ENCODE assay signal across 7 mouse cellular contexts in genomic region chr10:80172527-80173292, GRCm38 (mm10). TPM values are rescaled to one million over a fixed set of nuclear protein-coding genes. Genes with fewer than 3 reads are reported as not detected.
DNase-seq lines count a peak whose midpoint lies in the region; ATAC-seq and TF ChIP-seq lines count a peak whose summit lies in the region.

1600002K03Rik (plus strand) TSS chr10:80172944.

- peaks cover 38% of the 10 kb centered on the region for H3K4me1 ChIP-seq in embryonic facial prominence, embryonic 13.5 days
- peaks cover 6% of the 10 kb centered on the region for H3K4me1 ChIP-seq in heart, adult 2 months (ENCODE audit: control insufficient read depth, insufficient read depth, low read length)
- H3K4me1 ChIP-seq in limb, embryonic 12.5 days (replicated peaks) = peaks cover 40% of the 10 kb centered on the region
- peaks cover 17% of the 10 kb centered on the region for H3K4me1 ChIP-seq in midbrain, embryonic 14.5 days (ENCODE audit: control insufficient read depth, insufficient read depth, low read length)
- H3K4me1 ChIP-seq in spleen, adult 2 months (ENCODE audit: control insufficient read depth, insufficient read depth, insufficient read length) = peaks cover 13% of the 10 kb centered on the region

- H3K36me3 ChIP-seq in embryonic facial prominence, embryonic 13.5 days = peaks cover 28% of the 10 kb centered on the region
- peaks cover 2% of the 10 kb centered on the region for H3K36me3 ChIP-seq in heart, adult 2 months (ENCODE audit: control insufficient read depth, insufficient read depth, low read length)
- peaks cover 34% of the 10 kb centered on the region for H3K36me3 ChIP-seq in limb, embryonic 12.5 days
- peaks cover 32% of the 10 kb centered on the region for H3K36me3 ChIP-seq in midbrain, embryonic 14.5 days (ENCODE audit: control insufficient read depth, insufficient read depth, low read length)
- H3K36me3 ChIP-seq in spleen, adult 2 months (ENCODE audit: control insufficient read depth, insufficient read depth, low read length) = peaks cover 25% of the 10 kb centered on the region

- TF ChIP-seq EP300 in heart, adult 2 months (IDR thresholded peaks at IDR 0.05; ENCODE audit: insufficient read depth, low read depth, low read length) = peak; percentile 76

- H3K4me2 ChIP-seq in embryonic facial prominence, embryonic 13.5 days = peak within 1 kb of the TSS; percentile 70
- H3K4me2 ChIP-seq in limb, embryonic 12.5 days = peak within 1 kb of the TSS; percentile 73
- H3K4me2 ChIP-seq in midbrain, embryonic 14.5 days (ENCODE audit: low read length) = peak within 1 kb of the TSS; percentile 67

- intact Hi-C loops in heart, adult 2 months (cut with DNase I) = loop anchor here (10.0 kb wide), 1 partner anchor 152 kb away; the partner anchor contains the start of genes 2310011J03Rik, Pcsk4 and Reep6

- 10% methylated on average over 35 of the region's 35 CpGs for WGBS in embryonic facial prominence, embryonic 13.5 days
- WGBS in heart, adult 2 months = 5% methylated on average over 35 of the region's 35 CpGs
- 7% methylated on average over 35 of the region's 35 CpGs for WGBS in limb, embryonic 12.5 days
- WGBS in midbrain, embryonic 14.5 days = 11% methylated on average over 35 of the region's 35 CpGs
- WGBS in spleen, adult 2 months = 11% methylated on average over 35 of the region's 35 CpGs

- peaks cover 5% of the 10 kb centered on the region for H3K79me2 ChIP-seq in heart, adult 2 months (replicated peaks; ENCODE audit: control insufficient read depth, insufficient read depth, low read length)

- H3K27me3 ChIP-seq in embryonic facial prominence, embryonic 13.5 days = no peaks in the 10 kb centered on the region
- H3K27me3 ChIP-seq in heart, adult 2 months (ENCODE audit: control insufficient read depth, insufficient read depth, low read length) = no peaks in the 10 kb centered on the region
- no peaks in the 10 kb centered on the region for H3K27me3 ChIP-seq in limb, embryonic 12.5 days
- no peaks in the 10 kb centered on the region for H3K27me3 ChIP-seq in midbrain, embryonic 14.5 days (ENCODE audit: control insufficient read depth, insufficient read depth, low read length)
- H3K27me3 ChIP-seq in spleen, adult 2 months (ENCODE audit: control insufficient read depth, insufficient read depth, low read length) = no peaks in the 10 kb centered on the region

- peak; percentile 85 for TF ChIP-seq POLR2A in heart, adult 2 months (IDR thresholded peaks at IDR 0.05; ENCODE audit: insufficient read depth, low read depth, low read length)
- TF ChIP-seq POLR2A in spleen, adult 2 months (IDR thresholded peaks at IDR 0.05; ENCODE audit: low read depth, low read length) = peak; percentile 66

- peak; percentile 85 for DNase-seq in adrenal gland, postnatal 25 days
- peak; percentile 93 to 94 for DNase-seq in heart, adult 2 months
- peak; percentile 89 to 90 for DNase-seq in kidney, adult 8-10 months
- peak; percentile 94 for DNase-seq in midbrain, embryonic 14.5 days
- peak; percentile 86 to 96 for DNase-seq in spleen, adult 2 months (ENCODE audit: low read depth in 1 of 2, low spot score in 2 of 2)

- H3K9ac ChIP-seq in embryonic facial prominence, embryonic 13.5 days = peak within 1 kb of the TSS; percentile 71
- H3K9ac ChIP-seq in heart, adult 2 months (ENCODE audit: low read depth, low read length) = peak within 1 kb of the TSS; percentile 73
- peak within 1 kb of the TSS; percentile 51; the same call in 1 of the 2 replicates for H3K9ac ChIP-seq in limb, embryonic 12.5 days (replicated peaks)
- H3K9ac ChIP-seq in midbrain, embryonic 14.5 days (replicated peaks; ENCODE audit: low read length) = peak within 1 kb of the TSS; percentile 57

- ATAC-seq in embryonic facial prominence, embryonic 13.5 days (ENCODE audit: insufficient number of reproducible peaks, insufficient read depth, low FRiP score, low TSS enrichment, low read depth) = peak; percentile 53; the same call in 1 of the 2 replicates
- peak; percentile 35 for ATAC-seq in limb, embryonic 12.5 days (ENCODE audit: insufficient number of reproducible peaks, insufficient read depth, low FRiP score, low TSS enrichment, low read depth)
- peak; percentile 74; the same call in 1 of the 2 replicates for ATAC-seq in midbrain, embryonic 14.5 days (ENCODE audit: low FRiP score, low TSS enrichment)

- TF ChIP-seq CTCF in heart, adult 2 months (IDR thresholded peaks at IDR 0.05) = no peak
- no peak for TF ChIP-seq CTCF in spleen, adult 2 months (IDR thresholded peaks at IDR 0.05; ENCODE audit: extremely low read depth, insufficient read depth, insufficient read length, insufficient replicate concordance)

- H3K4me3 ChIP-seq in embryonic facial prominence, embryonic 13.5 days = peak within 1 kb of the TSS; percentile 58
- peak within 1 kb of the TSS; percentile 63 for H3K4me3 ChIP-seq in heart, adult 2 months
- H3K4me3 ChIP-seq in limb, embryonic 12.5 days (replicated peaks) = peak within 1 kb of the TSS; percentile 54
- H3K4me3 ChIP-seq in midbrain, embryonic 14.5 days (replicated peaks; ENCODE audit: low read depth, low read length) = peak within 1 kb of the TSS; percentile 43
- peak within 1 kb of the TSS; percentile 90 for H3K4me3 ChIP-seq in spleen, adult 2 months (ENCODE audit: extremely low read depth, insufficient read depth, insufficient read length)

- no peaks in the 10 kb centered on the region for H3K9me3 ChIP-seq in embryonic facial prominence, embryonic 13.5 days
- no peaks in the 10 kb centered on the region for H3K9me3 ChIP-seq in limb, embryonic 12.5 days
- no peaks in the 10 kb centered on the region for H3K9me3 ChIP-seq in midbrain, embryonic 14.5 days (ENCODE audit: control insufficient read depth, low read length)

- peak within 1 kb of the TSS; percentile 78 for H3K27ac ChIP-seq in embryonic facial prominence, embryonic 13.5 days
- H3K27ac ChIP-seq in heart, adult 2 months = peak within 1 kb of the TSS; percentile 97
- H3K27ac ChIP-seq in limb, embryonic 12.5 days = peak within 1 kb of the TSS; percentile 76
- H3K27ac ChIP-seq in midbrain, embryonic 14.5 days (replicated peaks; ENCODE audit: low read depth, low read length) = peak within 1 kb of the TSS; percentile 82
- peak within 1 kb of the TSS; percentile 99 for H3K27ac ChIP-seq in spleen, adult 2 months (ENCODE audit: insufficient read depth, low read length)

RNA-seq across cellular contexts. Expression of gene 1600002K03Rik, which starts in this region (rescaled TPM):
- 15.6 and 16.7 TPM in 2 replicates for total RNA-seq in adrenal gland, postnatal 25 days (2021)
- 11.0 and 11.6 TPM in 2 replicates for polyA plus RNA-seq in embryonic facial prominence, embryonic 13.5 days (2015; fragmentation: Nextera tagmentation; extraction: Ambion mirVana)
- 1 to 10 TPM; 5.9 to 6.0 TPM for total RNA-seq in heart, adult 2 months (2021)
- polyA plus RNA-seq in heart, adult 2 months (2012; rRNA removed) = 5.6 and 6.3 TPM in 2 replicates
- 9.1 and 9.5 TPM in 2 replicates for polyA plus RNA-seq in limb, embryonic 12.5 days (2016; fragmentation: Nextera tagmentation; extraction: Ambion mirVana)
- polyA plus RNA-seq in midbrain, embryonic 14.5 days (2014; fragmentation: Nextera tagmentation; extraction: Ambion mirVana) = 5.7 and 9.9 TPM in 2 replicates
- polyA plus RNA-seq in spleen, adult 2 months (2012; rRNA removed) = 10.8 TPM in 2 replicates

Comparison
In these comparisons a context has a peak if more than half of its experiments do, and no peak if none do; other contexts are left out.
1. Peak in every context shown above with its lines: DNase-seq, ATAC-seq, H3K4me3 ChIP-seq and H3K27ac ChIP-seq.